Mouse (Mus musculus): ENCODE data around the gene Sae1.
"Not testable (repeated sequence)": the region's sequence is repeated elsewhere in the genome, so short reads cannot be mapped to it uniquely, and the experiment has no call there.

The Sae1 gene

DNA sequence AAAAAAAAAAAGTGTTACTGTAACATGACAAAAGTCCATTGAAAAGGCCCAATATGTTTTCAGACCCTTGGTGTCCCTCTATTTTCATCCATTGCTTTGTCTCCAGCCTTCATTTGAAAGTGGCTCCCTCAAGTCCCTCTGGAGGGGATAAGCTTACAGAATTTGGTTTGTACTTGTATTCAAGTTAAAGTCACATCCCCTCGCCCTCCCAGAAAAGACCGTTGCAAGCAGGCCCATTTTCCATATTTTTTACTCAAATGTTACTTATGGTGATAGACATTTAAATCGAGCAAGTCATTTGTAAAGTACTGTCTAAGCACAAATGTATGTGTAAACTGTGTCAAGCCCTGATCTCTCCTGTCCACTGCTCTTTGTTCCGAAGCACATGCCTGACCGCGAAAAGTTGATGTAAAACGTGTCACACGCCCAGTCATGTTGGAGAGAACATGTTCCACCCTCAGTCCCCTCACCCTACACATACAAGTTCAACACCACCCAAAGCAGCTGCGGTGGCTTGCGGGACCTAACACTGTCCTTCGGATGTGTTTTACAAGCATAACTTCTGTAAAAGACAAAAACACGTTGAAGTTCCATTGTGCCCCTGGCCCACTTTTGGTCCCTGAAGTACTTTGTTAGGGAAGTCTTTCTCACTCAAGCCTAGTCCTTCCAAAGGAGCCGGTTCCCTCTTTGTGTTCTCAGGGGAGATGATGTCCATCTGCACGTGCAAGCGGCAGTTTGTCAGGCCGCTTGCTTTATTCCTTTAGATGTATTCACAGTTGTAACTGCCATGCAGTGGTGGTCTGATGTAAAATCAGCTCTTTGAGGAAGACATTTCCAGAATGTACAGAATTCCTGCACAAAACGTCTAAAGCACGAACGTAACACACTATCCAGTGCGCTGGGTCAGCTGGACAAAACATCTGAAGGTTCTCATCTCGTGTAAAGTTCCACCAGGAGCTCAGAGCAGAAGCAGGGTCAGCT is 15.7 kb upstream of the Sae1 start:
- no peak for DNase-seq (ENCODE audit: low spot score)

DNA sequence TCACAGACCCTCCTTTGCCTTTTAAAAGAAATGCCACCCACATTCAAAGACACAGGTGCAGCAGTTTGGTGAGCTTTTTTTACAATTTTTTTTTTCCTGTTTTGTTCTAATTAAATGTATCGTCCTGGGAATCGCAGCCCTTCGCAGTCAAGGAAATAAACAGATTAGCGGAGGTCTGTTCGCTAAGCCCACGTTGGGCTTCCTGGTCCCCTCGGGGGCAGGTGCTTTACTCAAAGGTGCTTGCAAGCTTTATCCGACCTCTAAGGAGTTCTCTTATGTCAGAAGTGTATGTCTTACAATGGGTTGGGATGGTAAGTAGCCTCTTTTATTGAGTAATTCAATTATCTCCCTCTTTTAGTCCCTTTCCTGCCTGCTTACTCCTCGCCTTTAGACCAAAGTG is 14.8 kb upstream of the Sae1 start:
- DNase-seq (ENCODE audit: low spot score), result no peak

DNA sequence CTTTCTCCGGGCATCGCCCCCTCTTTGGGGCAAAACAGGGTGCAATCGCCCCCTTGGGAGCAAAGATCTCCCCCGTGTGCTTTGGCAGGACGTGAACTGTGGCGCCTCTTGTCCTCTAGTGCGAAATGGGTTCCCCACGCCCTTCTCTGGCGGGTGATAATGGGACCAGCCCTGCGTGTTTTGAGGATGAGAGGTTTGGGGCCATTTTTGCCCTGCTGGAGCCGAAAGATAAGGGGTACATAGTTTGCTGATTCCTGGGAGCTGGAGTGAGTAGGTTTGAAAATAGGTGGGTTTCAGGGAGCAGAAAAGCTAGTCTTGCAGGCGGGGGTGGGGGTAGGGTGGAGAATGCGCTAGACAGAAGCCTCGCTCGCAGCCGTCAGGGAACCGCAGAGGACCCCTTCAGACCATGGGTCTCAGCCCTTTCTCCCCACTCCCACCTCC is 14.4 kb upstream of the Sae1 start:
- peak; percentile 51 for DNase-seq (ENCODE audit: low spot score)

DNA sequence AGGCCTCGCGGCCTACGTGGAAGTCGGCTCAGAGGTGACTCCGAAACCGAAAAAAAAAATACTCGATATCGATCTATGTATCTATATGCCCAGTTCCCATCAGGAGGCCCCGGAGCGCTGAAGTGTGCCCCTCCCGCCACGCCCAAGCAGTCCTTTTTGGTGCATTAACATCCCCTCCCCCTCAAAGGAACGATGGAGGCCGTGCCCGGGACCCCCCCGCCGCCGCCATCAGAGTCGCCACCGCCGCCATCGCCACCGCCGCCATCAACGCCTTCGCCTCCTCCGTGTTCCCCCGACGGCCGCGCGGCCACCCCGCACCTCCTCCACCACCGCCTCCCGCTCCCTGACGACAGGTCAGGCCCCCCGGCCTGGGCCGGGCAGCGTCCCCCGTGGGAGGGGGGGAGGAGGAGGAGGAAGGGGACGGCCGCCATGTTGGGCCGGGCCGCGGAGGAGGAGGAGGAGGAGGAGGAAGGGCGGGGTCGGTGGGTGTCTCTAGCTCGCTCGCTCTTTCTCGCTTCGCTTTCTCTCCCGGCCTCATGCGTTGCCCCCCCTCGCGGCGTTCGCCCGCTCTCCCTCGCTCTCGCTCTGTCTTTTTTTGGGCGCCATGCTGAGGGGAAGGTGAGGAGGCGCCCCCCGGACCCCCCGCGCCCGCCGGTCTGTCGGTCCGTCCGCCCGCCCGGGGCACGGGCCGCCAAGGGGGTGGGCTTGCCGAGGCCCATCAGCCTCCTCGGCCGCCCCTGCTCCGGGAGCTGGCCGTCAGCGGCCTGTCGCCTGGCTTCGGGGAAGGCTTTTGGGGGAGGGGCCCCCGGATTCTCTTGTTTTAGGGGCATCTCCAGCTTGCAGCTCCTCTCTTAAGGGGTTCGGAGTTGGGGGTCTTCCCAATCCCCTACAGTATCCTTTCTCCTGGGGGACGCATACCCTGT is 13.3 kb upstream of the Sae1 start, which contains the start of gene Zc3h4:
Zc3h4 (plus strand) TSS at position 222 of the 923 bp plus-strand sequence.
- DNase-seq (ENCODE audit: low spot score), result peak; percentile 90

DNA sequence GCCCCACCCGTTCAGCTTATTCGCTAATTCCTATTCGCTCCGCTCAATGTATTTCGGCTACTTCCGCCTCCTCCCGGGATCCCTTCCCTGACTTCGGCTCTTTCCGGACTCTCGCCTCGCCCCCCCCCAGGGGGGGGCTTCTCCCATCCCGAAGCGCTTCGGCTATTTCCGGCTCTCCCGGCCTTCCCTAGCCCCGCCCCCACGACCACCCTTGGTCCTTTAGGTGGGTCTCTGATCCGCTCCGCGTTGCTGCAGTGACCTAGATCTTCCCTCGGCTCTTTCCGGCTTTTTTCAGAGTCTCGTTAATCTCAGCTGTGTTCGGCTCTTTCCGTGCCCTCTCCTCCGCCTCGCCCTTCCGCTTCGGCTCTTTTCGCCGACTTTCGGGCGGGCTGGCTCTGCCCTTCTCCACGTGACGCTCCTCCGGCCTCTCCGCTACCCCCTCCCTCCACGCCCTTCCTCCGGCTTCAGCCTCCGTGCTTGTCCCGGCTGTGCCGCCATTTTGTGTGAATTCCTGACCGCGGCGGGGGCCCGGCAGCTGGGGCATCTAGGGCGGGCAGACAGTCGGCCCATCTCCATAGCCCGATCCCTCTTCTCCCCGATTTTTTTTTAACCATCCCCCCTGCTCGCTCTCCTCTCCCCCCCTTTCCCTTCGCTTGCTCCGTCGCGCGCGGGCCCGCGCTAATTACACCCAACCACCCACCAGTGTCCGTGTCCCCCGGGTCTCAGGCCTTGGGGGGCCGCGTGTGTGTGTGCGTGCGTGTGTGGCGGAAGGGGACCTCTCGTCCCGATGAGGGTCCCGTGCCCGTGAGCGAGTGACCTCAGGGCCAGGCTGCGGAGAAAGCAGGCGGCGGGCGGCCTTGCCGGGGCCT is 12.4 kb upstream of the Sae1 start:
- DNase-seq (ENCODE audit: low spot score), result peak; percentile 100

DNA sequence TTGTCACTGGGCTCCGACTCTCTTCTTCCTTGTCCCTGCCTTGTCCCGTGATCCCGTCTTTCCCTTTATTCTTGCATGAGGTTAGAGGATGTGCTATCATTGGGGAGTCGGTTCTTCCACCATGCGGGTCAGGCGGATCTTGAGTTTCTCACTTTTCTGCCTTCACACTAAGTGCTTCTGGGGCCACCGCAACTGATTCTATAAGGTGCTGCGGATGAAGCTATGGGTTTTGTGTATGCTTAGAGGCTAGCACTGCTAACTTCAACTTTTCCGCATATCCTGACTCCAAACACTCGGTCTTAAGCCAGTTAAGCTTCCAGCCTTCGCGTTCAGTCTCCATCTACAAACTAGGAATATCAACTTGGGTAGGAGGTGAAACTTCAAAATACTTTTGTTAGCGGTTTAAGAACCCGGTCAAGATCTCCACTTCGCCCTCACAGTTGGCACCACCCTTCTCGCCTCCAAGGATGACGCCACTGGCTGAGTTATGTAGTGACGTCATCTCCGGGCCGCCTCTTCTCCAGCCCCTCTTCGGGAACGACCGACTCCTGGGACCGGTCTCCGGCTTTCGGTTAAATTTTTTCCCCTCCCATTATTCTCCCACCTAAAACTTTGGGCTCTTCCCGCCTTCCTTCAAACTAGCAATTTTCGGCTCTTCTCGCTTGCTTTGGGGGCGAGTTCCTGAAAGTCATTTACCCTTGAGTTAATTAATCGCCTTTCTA is 11.7 kb upstream of the Sae1 start:
- DNase-seq (ENCODE audit: low spot score), result peak; percentile 86

DNA sequence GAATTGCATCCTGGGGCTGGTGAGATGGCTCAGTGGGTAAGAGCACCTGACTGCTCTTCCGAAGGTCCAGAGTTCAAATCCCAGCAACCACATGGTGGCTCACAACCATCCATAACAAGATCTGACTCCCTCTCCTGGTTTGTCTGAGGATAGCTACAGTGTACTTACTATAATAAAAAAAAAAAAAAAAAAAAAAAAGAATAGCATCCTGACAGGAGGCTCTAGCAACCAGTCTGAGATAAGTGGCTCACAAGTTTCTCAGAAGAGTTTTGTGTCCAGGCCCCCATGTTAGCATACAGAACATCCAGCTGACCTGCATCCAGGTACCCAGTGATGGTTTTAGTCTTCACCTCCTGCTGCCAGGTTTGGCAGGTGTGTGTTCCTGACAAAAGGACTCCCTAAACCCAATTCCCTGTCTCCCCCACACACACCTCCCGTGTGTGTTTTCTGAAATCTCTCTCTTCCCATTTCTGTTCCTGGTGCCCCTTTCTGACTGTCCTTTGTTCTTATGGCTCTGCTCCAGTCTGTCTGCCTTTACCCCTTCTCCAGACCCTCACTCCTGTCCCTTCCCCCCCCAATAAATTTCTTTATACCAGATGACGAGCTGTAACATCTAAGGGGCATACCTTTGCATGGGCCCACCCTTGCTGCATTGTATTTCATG is 10.9 kb upstream of the Sae1 start:
- DNase-seq (ENCODE audit: low spot score), result no peak

DNA sequence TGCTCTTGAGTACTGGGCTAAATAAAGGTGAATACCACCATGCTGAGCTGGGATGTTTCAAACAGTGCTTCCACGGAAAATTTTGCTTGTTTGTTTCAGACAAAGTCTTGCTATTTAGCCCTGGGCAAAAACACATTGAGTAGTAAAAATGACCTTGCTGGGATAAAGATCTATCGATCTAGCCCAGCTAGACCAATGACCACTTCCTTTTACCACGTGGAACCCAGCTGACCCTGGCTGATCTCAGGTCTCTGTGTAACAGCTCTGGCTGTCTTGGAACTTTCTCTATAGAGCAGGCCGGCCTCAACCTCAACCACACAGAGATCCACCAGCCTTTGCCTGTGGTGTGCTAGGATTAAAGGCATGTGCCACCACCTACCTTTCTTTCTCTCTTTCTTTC is 9.9 kb upstream of the Sae1 start:
- DNase-seq (ENCODE audit: low spot score), result no peak

DNA sequence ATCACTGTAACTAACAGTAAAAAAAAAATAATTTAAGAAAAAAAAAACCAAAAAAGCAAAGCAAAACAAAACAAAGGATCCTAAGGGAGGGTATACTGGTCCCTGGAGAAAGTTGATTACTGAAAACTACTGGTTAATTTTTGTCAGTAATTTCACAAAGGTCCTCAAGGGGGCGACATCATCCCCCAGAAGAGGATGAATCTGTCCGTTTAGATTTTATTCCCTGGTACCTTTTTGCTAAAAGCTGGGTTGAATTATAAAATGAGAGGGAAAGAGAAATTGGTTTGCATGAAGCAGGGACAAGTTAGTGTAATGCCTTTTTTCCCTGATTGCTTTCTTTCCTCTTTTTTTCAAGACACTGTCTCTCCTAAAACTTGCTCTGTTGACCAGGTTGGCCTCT is 8.3 kb upstream of the Sae1 start:
- DNase-seq (ENCODE audit: low spot score), result peak; percentile 55

DNA sequence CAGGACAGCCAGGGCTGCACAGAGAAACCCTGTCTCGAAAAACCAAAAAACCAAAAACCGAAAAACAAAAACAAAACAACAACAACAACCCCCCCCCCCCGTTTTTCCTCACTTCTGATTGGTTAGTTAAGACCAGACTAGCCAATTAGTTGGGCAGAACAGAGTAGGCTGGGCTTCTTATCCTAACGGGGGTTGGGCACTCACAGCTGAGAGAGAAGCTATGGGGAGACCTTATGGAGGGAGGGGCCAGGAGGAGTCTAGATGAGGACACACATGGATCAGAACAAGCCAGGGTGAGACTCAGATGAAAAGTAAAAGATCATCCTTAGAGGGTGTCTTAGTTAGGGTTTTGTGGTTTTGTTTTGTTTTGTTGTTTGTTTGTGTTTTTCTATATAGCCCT is 5.3 kb upstream of the Sae1 start:
- no peak for DNase-seq (ENCODE audit: low spot score)

DNA sequence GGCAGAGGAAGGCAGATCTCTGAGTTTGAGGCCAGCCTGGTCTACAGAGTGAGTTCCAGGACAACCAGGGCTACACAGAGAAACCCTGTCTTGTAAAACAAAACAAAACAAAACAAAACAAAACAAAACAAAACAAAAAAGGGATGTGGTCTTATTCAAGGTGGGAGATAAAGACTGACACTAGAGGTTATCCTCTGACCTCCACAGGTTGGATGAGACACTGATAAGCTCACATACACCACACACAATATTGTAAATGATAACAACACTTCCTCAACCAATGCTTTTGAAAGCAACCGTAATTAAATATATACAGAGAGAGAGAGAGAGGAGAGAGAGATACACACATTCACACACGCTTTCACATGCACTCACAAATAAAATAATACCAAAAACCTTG is 2.3 kb upstream of the Sae1 start:
- not testable (repeated sequence) for DNase-seq (ENCODE audit: low spot score)

DNA sequence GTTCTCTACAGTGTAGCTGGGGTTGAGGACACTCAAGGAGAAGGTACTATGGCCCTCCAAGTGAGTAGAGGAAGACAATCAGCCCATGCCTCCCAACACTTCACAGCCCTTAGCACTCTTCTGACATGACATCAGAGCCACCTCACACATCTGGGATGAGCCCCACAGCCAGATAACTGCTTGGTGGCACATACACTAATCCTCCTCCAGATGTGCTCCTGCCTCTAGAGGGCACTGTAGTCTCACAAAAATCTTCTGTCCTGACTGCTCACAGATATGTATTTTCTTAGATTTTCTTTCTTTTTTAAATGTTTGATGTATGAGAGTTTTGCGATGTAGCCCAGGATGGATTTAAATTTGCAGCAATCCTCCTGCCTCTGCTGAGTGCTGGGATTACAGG is 11.1 kb downstream of the Sae1 start:
- DNase-seq (ENCODE audit: low spot score), result peak; percentile 68

DNA sequence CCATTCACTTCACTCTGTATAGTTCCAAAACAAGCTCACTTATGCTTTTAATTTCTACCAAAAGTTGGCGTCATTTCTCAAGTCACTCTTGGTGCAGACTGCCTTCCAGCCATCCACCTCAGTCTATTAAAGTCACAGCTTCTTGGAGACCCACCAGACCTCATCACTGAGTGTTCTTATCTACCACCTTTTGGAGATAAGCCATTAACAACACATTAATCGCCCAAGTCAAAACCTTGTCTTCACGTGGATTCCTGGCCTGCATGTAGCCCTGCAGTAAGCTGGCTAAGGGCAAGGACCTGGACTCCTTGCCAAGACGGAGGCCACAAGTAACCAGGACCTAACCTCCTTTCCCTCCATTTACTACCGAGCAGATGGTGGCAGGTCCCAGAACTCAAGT is 12.6 kb downstream of the Sae1 start:
- no peak for DNase-seq (ENCODE audit: low spot score)

DNA sequence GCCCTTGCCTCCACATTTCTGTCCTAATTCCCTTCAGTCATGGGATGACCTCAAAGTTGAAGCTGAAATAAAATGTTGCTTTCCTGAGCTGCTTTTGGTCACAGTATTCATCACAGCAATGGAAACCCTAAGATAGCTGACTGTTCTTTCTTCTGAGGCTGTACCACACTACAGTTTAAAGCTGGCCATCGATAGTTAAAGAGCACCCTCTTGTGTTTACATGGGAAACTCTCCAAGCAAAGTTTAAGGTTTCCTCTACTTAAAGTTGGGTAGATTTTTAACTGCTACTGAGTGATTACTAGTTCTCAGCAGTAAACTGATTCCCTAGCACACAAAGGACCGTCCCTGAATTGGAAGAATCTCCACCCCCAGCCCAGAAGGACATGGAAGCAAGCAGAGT is 13.9 kb downstream of the Sae1 start:
- DNase-seq (ENCODE audit: low spot score), result no peak

DNA sequence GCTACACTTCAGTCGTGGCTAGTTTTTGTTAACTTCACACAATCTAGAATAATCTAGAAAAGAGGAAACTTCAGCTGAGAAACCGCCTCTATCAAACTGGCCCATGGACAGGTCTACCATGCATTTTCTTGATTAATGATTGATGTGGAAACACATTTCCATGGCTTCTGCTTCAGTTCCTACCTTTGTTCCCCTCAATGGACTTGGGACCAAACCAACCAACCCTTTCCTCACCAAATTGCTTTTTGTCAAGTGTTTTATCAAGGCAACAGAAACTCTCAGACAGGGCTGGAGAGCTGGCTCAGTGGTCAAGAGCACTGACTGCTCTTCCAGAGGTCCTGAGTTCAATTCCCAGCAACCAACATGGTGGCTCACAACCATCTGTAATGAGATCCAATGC is 17.0 kb downstream of the Sae1 start:
- no peak for DNase-seq (ENCODE audit: low spot score)

DNA sequence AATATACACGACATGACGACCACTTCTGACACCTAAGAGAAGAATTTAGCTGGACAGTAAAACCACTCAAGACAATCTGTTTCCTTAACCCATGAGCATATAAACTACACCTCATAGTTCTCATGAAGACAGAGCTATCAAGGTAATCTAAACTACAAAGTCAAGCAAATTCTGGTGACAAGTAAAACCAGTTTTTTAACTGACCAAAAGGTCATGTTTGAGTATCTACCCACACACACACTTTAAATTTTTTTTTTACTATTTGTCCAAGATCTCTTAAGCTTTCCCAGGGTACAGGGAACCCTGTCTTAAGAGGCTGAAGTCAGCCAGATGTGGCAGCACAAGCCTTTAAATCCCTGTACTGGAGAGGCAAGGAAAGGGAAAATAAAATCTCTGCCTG is 18.8 kb downstream of the Sae1 start:
- DNase-seq (ENCODE audit: low spot score), result no peak

DNA sequence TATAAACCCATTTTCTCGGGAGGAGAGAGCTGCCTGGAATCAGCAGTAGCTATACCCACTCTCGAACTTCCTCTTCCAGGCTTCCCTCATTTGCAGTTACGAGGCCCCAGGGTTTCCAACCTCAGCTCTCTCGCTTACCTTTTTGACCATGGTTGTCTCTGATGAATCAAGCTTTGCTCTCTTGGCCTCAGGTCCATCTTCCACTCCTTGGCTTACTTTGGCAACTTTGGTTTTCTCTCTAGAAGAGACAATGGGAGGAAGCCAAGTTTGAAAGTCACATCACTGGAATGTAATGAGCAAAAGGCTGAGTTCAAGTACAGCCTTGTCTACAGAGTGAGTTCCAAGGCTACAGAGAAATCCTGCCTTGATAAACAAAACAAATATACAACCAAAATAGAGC is 20.9 kb downstream of the Sae1 start:
- DNase-seq (ENCODE audit: low spot score), result no peak

DNA sequence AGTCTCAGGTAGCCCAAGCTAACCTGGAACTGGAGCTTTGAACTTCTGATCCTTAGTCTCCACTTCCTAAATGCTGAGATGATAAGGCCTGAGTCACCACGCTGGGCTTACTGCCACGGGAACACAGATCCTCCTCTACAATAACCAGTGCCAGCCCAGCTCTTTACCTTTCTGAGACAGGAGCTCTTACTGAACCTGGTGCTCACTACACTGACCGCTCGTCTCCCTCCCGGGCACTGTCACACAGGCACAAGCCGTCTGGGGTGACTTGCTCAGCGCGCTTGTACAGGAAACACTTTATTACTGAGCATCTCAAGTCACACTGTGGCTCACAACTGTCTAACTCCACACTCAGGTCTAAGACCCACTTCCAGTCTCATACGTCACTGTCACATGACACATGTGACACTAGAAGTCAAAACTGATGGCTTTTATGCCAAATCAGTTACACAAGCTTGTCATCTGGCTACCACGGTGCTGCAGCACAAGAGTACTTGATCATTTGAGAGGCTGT is 21.4 kb downstream of the Sae1 start:
- no peak for DNase-seq (ENCODE audit: low spot score)

DNA sequence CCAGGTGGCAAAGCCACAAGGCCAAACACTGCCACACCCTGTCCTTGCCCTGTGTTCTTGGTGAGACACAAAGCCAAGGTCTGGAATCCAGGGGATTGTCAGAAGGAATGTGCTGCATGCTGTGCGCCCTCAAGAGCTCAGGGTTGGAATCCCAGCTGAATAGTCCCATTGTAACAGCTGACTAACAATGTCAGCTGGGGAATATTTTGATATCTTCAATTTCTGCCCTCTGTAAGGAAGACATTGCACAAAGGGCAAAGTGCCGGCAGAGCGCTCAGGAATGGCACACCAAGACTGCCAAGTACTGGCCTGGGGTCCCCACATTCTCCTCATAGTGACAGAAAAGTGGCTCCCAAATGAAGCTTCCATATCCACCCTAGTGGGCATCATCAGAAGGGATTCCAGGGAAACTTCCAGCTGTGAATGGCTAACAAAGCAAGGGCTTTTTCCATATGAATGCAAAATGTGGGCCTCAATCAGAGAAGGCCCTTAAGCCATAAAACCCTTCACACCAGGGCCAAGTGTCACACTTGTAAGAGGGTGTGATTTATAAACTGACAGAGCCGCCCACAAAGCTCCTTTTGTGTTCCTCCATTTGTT is 22.6 kb downstream of the Sae1 start:
- peak; percentile 45 for DNase-seq (ENCODE audit: low spot score)

DNA sequence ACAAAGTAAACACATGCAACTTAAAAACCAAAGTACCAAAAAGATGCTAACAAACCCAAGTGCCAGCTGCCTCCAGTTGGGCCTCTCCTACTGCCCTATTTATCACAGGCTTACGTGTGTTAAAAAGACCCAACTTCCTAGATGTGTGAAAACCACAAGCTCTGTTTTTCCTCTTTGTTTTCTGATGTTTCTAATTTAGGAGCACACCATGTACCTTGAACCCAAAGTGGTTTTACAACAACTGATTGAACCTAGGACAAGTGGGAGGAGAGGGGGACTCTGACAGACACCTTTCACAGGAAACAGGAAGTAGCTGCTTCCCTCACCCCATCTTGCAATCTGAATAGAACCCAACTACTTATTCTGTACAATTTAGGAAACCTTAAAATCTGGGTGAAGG is 23.3 kb downstream of the Sae1 start:
- no peak for DNase-seq (ENCODE audit: low spot score)

Data from testis, postnatal 10 days (tissue).